8 mouse cellular contexts compared by ENCODE assay signal in genomic region chr6:94466508-94467205, GRCm38 (mm10). TPM values are rescaled to one million over a fixed set of nuclear protein-coding genes. Genes with fewer than 3 reads are reported as not detected.
DNase-seq lines count a peak whose midpoint lies in the region; ATAC-seq lines count a peak whose summit lies in the region.

No protein-coding gene starts in this region.

- H3K4me3 ChIP-seq in hindbrain, embryonic 11.5 days (ENCODE audit: low read depth, low read length): no peak overlapping the region
- no peak overlapping the region for H3K4me3 ChIP-seq in hindbrain, embryonic 12.5 days
- H3K4me3 ChIP-seq in heart, embryonic 16.5 days (ENCODE audit: low read length): no peak overlapping the region
- no peak overlapping the region for H3K4me3 ChIP-seq in forebrain, embryonic 12.5 days (replicated peaks)

- no peaks in the 10 kb centered on the region for H3K9me3 ChIP-seq in hindbrain, embryonic 11.5 days (ENCODE audit: control insufficient read depth, low read length)
- H3K9me3 ChIP-seq in hindbrain, embryonic 12.5 days (replicated peaks): no peaks in the 10 kb centered on the region
- no peaks in the 10 kb centered on the region for H3K9me3 ChIP-seq in heart, embryonic 16.5 days (replicated peaks; ENCODE audit: control insufficient read depth, low read length)
- H3K9me3 ChIP-seq in forebrain, embryonic 12.5 days: no peaks in the 10 kb centered on the region

- no peaks in the 10 kb centered on the region for H3K27me3 ChIP-seq in hindbrain, embryonic 11.5 days (ENCODE audit: control insufficient read depth, insufficient read depth, low read length)
- H3K27me3 ChIP-seq in hindbrain, embryonic 12.5 days: no peaks in the 10 kb centered on the region
- H3K27me3 ChIP-seq in heart, embryonic 16.5 days (ENCODE audit: control insufficient read depth, insufficient read depth, low read length): no peaks in the 10 kb centered on the region
- H3K27me3 ChIP-seq in forebrain, embryonic 12.5 days: no peaks in the 10 kb centered on the region

- H3K9ac ChIP-seq in hindbrain, embryonic 11.5 days (ENCODE audit: low read depth, low read length): no peak overlapping the region
- no peak overlapping the region for H3K9ac ChIP-seq in hindbrain, embryonic 12.5 days
- no peak overlapping the region for H3K9ac ChIP-seq in heart, embryonic 16.5 days (ENCODE audit: low read length)
- H3K9ac ChIP-seq in forebrain, embryonic 12.5 days: no peak overlapping the region

- peak; percentile 46 for DNase-seq in hindbrain, embryonic 11.5 days (ENCODE audit: low spot score)
- peak; percentile 28 for DNase-seq in 416B (ENCODE audit: low read depth)
- DNase-seq in R1 (ENCODE audit: low read depth, low spot score): peak; percentile 80
- DNase-seq in spleen, postnatal 4 days (ENCODE audit: low spot score in 2 of 2): peak; percentile 15 to 67

- ATAC-seq in hindbrain, embryonic 11.5 days (ENCODE audit: low FRiP score): no peak
- ATAC-seq in hindbrain, embryonic 12.5 days (ENCODE audit: low FRiP score): no peak
- no peak for ATAC-seq in heart, embryonic 16.5 days (replicated peaks; ENCODE audit: extremely low read depth, insufficient read depth, low FRiP score)
- no peak for ATAC-seq in monocyte, adult 5-6 weeks (replicated peaks; ENCODE audit: insufficient number of reproducible peaks, low FRiP score, low TSS enrichment, poor library complexity, severe bottlenecking)
- ATAC-seq in forebrain, embryonic 12.5 days (ENCODE audit: low FRiP score): no peak

- H3K36me3 ChIP-seq in hindbrain, embryonic 11.5 days (ENCODE audit: control insufficient read depth, insufficient read depth, low read length): no peaks in the 10 kb centered on the region
- no peaks in the 10 kb centered on the region for H3K36me3 ChIP-seq in hindbrain, embryonic 12.5 days
- no peaks in the 10 kb centered on the region for H3K36me3 ChIP-seq in heart, embryonic 16.5 days (ENCODE audit: control insufficient read depth, insufficient read depth)
- H3K36me3 ChIP-seq in forebrain, embryonic 12.5 days (replicated peaks): no peaks in the 10 kb centered on the region

- H3K27ac ChIP-seq in hindbrain, embryonic 11.5 days (ENCODE audit: low read depth, low read length): no peak overlapping the region
- H3K27ac ChIP-seq in hindbrain, embryonic 12.5 days: no peak overlapping the region
- peak overlapping the region; percentile 56 for H3K27ac ChIP-seq in heart, embryonic 16.5 days (ENCODE audit: low read length)
- H3K27ac ChIP-seq in forebrain, embryonic 12.5 days: no peak overlapping the region

- WGBS in hindbrain, embryonic 11.5 days: 60% methylated on average over 5 of the region's 5 CpGs
- WGBS in hindbrain, embryonic 12.5 days: 64% methylated on average over 5 of the region's 5 CpGs
- WGBS in heart, embryonic 16.5 days: 17% methylated on average over 5 of the region's 5 CpGs
- WGBS in forebrain, embryonic 12.5 days: 61% methylated on average over 5 of the region's 5 CpGs

- no peak overlapping the region for H3K4me2 ChIP-seq in hindbrain, embryonic 11.5 days (replicated peaks; ENCODE audit: low read depth, low read length)
- H3K4me2 ChIP-seq in hindbrain, embryonic 12.5 days (replicated peaks): no peak overlapping the region
- H3K4me2 ChIP-seq in heart, embryonic 16.5 days (ENCODE audit: low read depth, low read length): no peak overlapping the region
- H3K4me2 ChIP-seq in forebrain, embryonic 12.5 days: no peak overlapping the region

- H3K4me1 ChIP-seq in hindbrain, embryonic 11.5 days (replicated peaks; ENCODE audit: control insufficient read depth, insufficient read depth, low read length): 0 out of 2 replicates have a peak, but pooled peaks cover 2% of the 10 kb centered on the region
- H3K4me1 ChIP-seq in hindbrain, embryonic 12.5 days: peaks cover 11% of the 10 kb centered on the region
- H3K4me1 ChIP-seq in heart, embryonic 16.5 days (ENCODE audit: control insufficient read depth, insufficient read depth, low read length): peaks cover 8% of the 10 kb centered on the region
- H3K4me1 ChIP-seq in forebrain, embryonic 12.5 days: peaks cover 16% of the 10 kb centered on the region

RNA-seq across cellular contexts. Expression of gene Slc25a26, which starts 33.5 kb away (rescaled TPM):
- polyA plus RNA-seq in hindbrain, embryonic 11.5 days (2014; fragmentation: Nextera tagmentation; extraction: Ambion mirVana): 7.8 and 9.3 TPM in 2 replicates
- polyA plus RNA-seq in hindbrain, embryonic 12.5 days (2016; fragmentation: Nextera tagmentation; extraction: Ambion mirVana): 6.8 and 8.8 TPM in 2 replicates
- polyA plus RNA-seq in heart, embryonic 16.5 days (2015; fragmentation: Nextera tagmentation; extraction: Ambion mirVana): 13.4 and 15.3 TPM in 2 replicates
- total RNA-seq in monocyte, adult 5-6 weeks (2017): 1.6 to 4.7 TPM (median 4.1 TPM) in 3 replicates
- 7.2 and 8.0 TPM in 2 replicates for polyA plus RNA-seq in forebrain, embryonic 12.5 days (2016; fragmentation: Nextera tagmentation; extraction: Ambion mirVana)

Comparison
In these comparisons a context has a peak if more than half of its experiments do, and no peak if none do; other contexts are left out.
1. DNase-seq: peak in every context shown above with its lines; median percentile 80 in R1; 46 in hindbrain, embryonic 11.5 days; 41 in spleen, postnatal 4 days; 28 in 416B.